Mouse (Mus musculus): ENCODE results near the gene Plscr3. TPM values are rescaled to one million over a fixed set of nuclear protein-coding genes. Genes with fewer than 3 reads are reported as not detected.

The Plscr3 gene
- polyA plus RNA-seq (2014; fragmentation: Illumina TruSeq; extraction: RNeasy Lipid Tissue Mini Kit (QIAGEN cat#74804); ENCODE audit: low read depth, low replicate concordance) = 0.28 TPM

GRCm38 (mm10) chr11:69846198-69846680, at the start of gene Plscr3:
TSS of gene Plscr3 (plus strand) at chr11:69846376.

GRCm38 (mm10) chr11:69801379-69801977, 44.7 kb upstream of the Plscr3 start, which contains the start of gene Fgf11:
TSS of gene Fgf11 (minus strand) at chr11:69801857.

GRCm38 (mm10) chr11:69804972-69805909, 40.9 kb upstream of the Plscr3 start, which contains the start of gene Tmem102:
TSS of gene Tmem102 (minus strand) at chr11:69805624.

DNA sequence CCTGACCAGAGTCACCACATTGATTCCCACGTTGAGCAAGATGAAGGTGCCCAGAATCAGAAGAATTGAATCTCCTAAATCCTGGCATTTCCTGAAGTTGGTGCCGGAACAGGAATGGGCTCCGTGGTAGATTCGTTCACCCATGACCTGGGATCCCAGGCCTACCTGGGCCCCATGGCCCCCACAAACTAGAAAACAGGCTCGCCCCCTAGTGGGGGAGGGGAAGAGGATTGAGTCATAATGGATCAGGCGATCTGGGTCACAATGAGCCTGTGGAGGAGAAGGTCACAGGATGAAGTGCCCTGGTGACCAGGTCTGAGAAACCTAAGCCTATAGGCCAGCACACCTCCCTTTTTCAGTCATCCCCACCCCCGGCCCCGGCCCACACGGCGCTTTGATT, 31.0 kb upstream of the Plscr3 start, which contains the start of gene Gm39566:
Gene Gm39566 (minus strand): TSS at position 144 of the 400 bp plus-strand sequence.

GRCm38 (mm10) chr11:69818365-69818764, 27.8 kb upstream of the Plscr3 start, which contains the start of gene Spem2:
TSS of gene Spem2 (minus strand) at chr11:69818465.

DNA sequence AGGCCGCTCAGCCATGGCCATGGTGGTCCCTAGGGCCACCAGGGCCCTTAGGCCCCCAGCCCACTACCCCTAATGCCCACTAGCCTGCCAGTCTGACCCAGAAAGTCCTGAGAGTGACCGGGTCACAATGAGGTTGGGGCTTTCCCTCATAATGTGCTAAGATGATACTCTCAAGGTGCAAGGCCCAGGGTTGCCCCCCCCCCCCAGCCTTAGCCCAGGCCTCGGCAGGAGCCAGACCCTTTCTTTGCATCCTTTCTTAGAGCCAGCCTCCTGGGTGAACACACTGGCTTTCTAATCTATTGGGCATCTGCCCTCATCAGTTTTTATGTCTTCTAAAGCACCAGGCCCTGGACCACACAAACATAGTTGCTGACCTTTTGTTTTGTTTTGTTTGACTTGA, 24.1 kb upstream of the Plscr3 start, which contains the start of gene Spem1:
Gene Spem1 (minus strand): TSS at position 101 of the 400 bp plus-strand sequence.

GRCm38 (mm10) chr11:69837604-69837951, 8.6 kb upstream of the Plscr3 start, which contains the start of gene Nlgn2:
TSS of gene Nlgn2 (minus strand) at chr11:69837784.

GRCm38 (mm10) chr11:69837952-69838713, 8.0 kb upstream of the Plscr3 start, which contains the start of gene Tmem256:
TSS of gene Tmem256 (plus strand) at chr11:69838514.

GRCm38 (mm10) chr11:69858113-69858998, 12.2 kb downstream of the Plscr3 start, which contains the start of gene Tnk1:
TSS of gene Tnk1 (minus strand) at chr11:69858730.

GRCm38 (mm10) chr11:69877878-69878277, 31.7 kb downstream of the Plscr3 start, which contains the start of gene Tmem95:
TSS of gene Tmem95 (minus strand) at chr11:69878018.

DNA sequence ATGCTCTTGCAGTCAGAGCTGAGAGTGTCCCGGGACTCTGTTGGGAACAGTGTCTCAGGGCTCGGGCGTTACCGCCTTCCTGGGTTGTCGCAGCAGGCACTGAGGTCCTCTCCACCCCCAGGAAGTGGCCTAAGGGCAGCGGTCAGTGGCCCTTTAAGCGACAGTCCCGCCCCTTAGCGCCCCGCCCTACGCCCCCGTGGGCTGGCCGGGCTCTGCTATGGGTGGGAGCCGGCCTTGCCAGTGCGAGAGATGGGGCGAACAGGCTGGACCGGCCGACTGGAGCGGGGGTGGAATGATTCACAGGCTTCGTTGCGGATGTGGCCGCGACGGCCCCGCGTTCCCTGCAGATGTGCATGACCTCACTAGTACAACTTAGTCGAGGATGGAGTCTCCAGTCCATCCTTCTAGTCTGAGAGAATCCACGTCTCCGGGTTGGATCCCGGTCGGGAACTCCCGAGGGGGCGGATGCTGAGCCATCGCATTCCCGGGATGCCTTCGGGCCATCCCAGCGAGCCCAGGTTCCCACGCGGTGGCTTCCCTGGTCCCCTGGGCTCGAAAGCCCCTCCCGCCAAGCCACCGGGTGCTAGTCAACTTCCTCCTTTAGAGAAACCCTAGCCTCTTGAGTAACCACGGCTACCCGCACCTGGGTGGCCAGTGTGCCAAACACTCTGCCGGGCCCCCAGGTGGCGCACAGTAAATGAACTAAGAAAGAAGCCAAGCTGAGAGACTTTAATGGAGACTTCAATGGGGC, 34.9 kb downstream of the Plscr3 start, which contains the start of gene Kctd11:
Gene Kctd11 (minus strand): TSS at position 554 of the 751 bp plus-strand sequence.

DNA sequence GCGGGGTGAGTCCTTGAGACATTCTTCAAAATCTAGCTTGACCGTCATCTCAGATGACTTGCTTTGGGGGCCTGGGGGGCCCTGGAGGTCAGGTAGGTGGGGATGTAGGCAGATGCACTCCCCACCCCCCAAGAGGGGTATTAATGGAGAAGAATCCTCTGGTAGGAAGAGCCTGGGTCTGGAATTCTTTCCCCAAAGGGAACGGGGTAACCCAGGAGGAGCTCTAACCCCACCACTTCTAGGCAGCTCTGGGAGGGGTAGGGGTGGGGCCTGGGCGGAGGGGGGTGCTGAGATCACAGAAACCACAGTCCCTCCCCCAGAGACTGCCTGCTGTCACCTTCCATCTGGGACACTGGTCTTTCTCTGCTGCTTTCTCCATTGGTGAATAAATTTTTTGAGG, 49.1 kb downstream of the Plscr3 start, which contains the start of gene Acap1:
Gene Acap1 (minus strand): TSS at position 249 of the 400 bp plus-strand sequence.

DNA sequence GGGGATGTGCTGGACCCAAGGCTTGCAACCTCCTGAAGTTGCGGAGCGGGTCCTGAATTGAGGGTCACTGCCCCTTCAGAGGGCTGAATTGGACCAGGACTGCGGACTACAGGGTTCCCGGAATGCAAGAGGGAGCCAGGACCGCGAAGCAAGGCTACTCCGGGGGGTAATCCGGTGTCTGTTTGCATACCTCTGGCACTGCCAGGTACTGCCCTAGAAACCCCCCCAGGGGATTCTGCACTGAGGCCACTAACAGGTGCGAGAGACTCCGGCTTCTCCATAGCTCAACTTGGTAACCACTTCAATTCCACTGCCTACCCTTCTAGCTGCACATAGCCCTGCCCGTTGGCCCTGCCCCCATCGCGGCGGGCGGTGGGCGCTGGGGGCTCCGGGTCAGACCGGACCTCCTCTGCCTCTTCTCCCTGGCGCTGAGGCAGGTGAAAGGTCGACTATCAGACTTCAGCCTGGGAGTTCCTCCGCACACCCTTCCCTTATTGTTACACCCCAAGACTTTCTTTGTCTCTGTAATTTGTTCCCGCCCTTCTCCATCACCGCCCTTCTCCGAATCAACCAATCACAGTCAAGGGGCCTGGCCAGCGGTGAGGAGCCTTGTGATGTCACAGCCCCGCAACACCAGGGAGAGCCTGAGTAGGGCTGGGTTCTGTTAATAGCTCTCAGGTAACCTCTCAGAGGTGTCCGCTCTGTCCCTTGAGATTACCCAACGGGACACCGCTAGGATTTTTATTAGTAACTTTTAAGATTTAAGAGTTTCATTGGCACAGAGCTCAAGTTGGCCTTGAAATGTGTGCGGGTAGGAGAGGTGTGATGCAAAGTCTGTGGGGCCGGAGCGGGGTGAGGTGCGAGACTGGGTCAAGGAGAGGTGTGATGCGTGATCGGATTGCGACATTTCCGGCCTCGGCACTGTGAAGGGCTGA, 54.6 kb downstream of the Plscr3 start, which contains the start of the genes 2810408A11Rik and Neurl4:
Gene 2810408A11Rik (minus strand): TSS at position 517 of the 935 bp plus-strand sequence.
Gene Neurl4 (plus strand): TSS at position 602 of the 935 bp plus-strand sequence.

Other genes with a start within 250 kb of the Plscr3 start
- 23.7 TPM for gene Atp1b2, start 240.4 kb upstream of the Plscr3 start, polyA plus RNA-seq (2014; fragmentation: Illumina TruSeq; extraction: RNeasy Lipid Tissue Mini Kit (QIAGEN cat#74804); ENCODE audit: low read depth, low replicate concordance)
- 2.6 TPM for gene Shbg, start 228.5 kb upstream of the Plscr3 start, polyA plus RNA-seq (2014; fragmentation: Illumina TruSeq; extraction: RNeasy Lipid Tissue Mini Kit (QIAGEN cat#74804); ENCODE audit: low read depth, low replicate concordance)
- 6.7 TPM for gene Sat2, start 224.4 kb upstream of the Plscr3 start, polyA plus RNA-seq (2014; fragmentation: Illumina TruSeq; extraction: RNeasy Lipid Tissue Mini Kit (QIAGEN cat#74804); ENCODE audit: low read depth, low replicate concordance)
- gene Fxr2, start 213.4 kb upstream of the Plscr3 start, polyA plus RNA-seq (2014; fragmentation: Illumina TruSeq; extraction: RNeasy Lipid Tissue Mini Kit (QIAGEN cat#74804); ENCODE audit: low read depth, low replicate concordance) = 16.0 TPM
- gene Sox15, start 191.1 kb upstream of the Plscr3 start, polyA plus RNA-seq (2014; fragmentation: Illumina TruSeq; extraction: RNeasy Lipid Tissue Mini Kit (QIAGEN cat#74804); ENCODE audit: low read depth, low replicate concordance) = not detected
- gene Mpdu1, start 183.7 kb upstream of the Plscr3 start, polyA plus RNA-seq (2014; fragmentation: Illumina TruSeq; extraction: RNeasy Lipid Tissue Mini Kit (QIAGEN cat#74804); ENCODE audit: low read depth, low replicate concordance) = 8.7 TPM
- 0.91 TPM for gene Cd68, start 180.2 kb upstream of the Plscr3 start, polyA plus RNA-seq (2014; fragmentation: Illumina TruSeq; extraction: RNeasy Lipid Tissue Mini Kit (QIAGEN cat#74804); ENCODE audit: low read depth, low replicate concordance)
- gene Eif4a1, start 174.0 kb upstream of the Plscr3 start, polyA plus RNA-seq (2014; fragmentation: Illumina TruSeq; extraction: RNeasy Lipid Tissue Mini Kit (QIAGEN cat#74804); ENCODE audit: low read depth, low replicate concordance) = 265 TPM
- 94.6 TPM for gene Senp3, start 164.3 kb upstream of the Plscr3 start, polyA plus RNA-seq (2014; fragmentation: Illumina TruSeq; extraction: RNeasy Lipid Tissue Mini Kit (QIAGEN cat#74804); ENCODE audit: low read depth, low replicate concordance)
- 3.8 TPM for gene Tnfsf13, start 160.6 kb upstream of the Plscr3 start, polyA plus RNA-seq (2014; fragmentation: Illumina TruSeq; extraction: RNeasy Lipid Tissue Mini Kit (QIAGEN cat#74804); ENCODE audit: low read depth, low replicate concordance)
- gene Tnfsf12, start 150.5 kb upstream of the Plscr3 start, polyA plus RNA-seq (2014; fragmentation: Illumina TruSeq; extraction: RNeasy Lipid Tissue Mini Kit (QIAGEN cat#74804); ENCODE audit: low read depth, low replicate concordance) = 0.20 TPM
- gene Tnfsfm13, start 150.3 kb upstream of the Plscr3 start, polyA plus RNA-seq (2014; fragmentation: Illumina TruSeq; extraction: RNeasy Lipid Tissue Mini Kit (QIAGEN cat#74804); ENCODE audit: low read depth, low replicate concordance) = 1.7 TPM
- 43.5 TPM for gene Polr2a, start 87.7 kb upstream of the Plscr3 start, polyA plus RNA-seq (2014; fragmentation: Illumina TruSeq; extraction: RNeasy Lipid Tissue Mini Kit (QIAGEN cat#74804); ENCODE audit: low read depth, low replicate concordance)
- 33.7 TPM for gene Slc35g3, start 84.4 kb upstream of the Plscr3 start, polyA plus RNA-seq (2014; fragmentation: Illumina TruSeq; extraction: RNeasy Lipid Tissue Mini Kit (QIAGEN cat#74804); ENCODE audit: low read depth, low replicate concordance)
- gene Zbtb4, start 80.5 kb upstream of the Plscr3 start, polyA plus RNA-seq (2014; fragmentation: Illumina TruSeq; extraction: RNeasy Lipid Tissue Mini Kit (QIAGEN cat#74804); ENCODE audit: low read depth, low replicate concordance) = 3.6 TPM
- 0.24 TPM for gene Chrnb1, start 50.4 kb upstream of the Plscr3 start, polyA plus RNA-seq (2014; fragmentation: Illumina TruSeq; extraction: RNeasy Lipid Tissue Mini Kit (QIAGEN cat#74804); ENCODE audit: low read depth, low replicate concordance)
- 3.7 TPM for gene Fgf11, start 44.5 kb upstream of the Plscr3 start, polyA plus RNA-seq (2014; fragmentation: Illumina TruSeq; extraction: RNeasy Lipid Tissue Mini Kit (QIAGEN cat#74804); ENCODE audit: low read depth, low replicate concordance)
- gene Tmem102, start 40.8 kb upstream of the Plscr3 start, polyA plus RNA-seq (2014; fragmentation: Illumina TruSeq; extraction: RNeasy Lipid Tissue Mini Kit (QIAGEN cat#74804); ENCODE audit: low read depth, low replicate concordance) = not detected
- gene Gm39566, start 31.1 kb upstream of the Plscr3 start, polyA plus RNA-seq (2014; fragmentation: Illumina TruSeq; extraction: RNeasy Lipid Tissue Mini Kit (QIAGEN cat#74804); ENCODE audit: low read depth, low replicate concordance) = 131 TPM
- 15.9 TPM for gene Spem2, start 27.9 kb upstream of the Plscr3 start, polyA plus RNA-seq (2014; fragmentation: Illumina TruSeq; extraction: RNeasy Lipid Tissue Mini Kit (QIAGEN cat#74804); ENCODE audit: low read depth, low replicate concordance)
- 145 TPM for gene Spem1, start 24.2 kb upstream of the Plscr3 start, polyA plus RNA-seq (2014; fragmentation: Illumina TruSeq; extraction: RNeasy Lipid Tissue Mini Kit (QIAGEN cat#74804); ENCODE audit: low read depth, low replicate concordance)
- gene Nlgn2, start 8.6 kb upstream of the Plscr3 start, polyA plus RNA-seq (2014; fragmentation: Illumina TruSeq; extraction: RNeasy Lipid Tissue Mini Kit (QIAGEN cat#74804); ENCODE audit: low read depth, low replicate concordance) = 0.17 TPM
- 4.6 TPM for gene Tmem256, start 7.9 kb upstream of the Plscr3 start, polyA plus RNA-seq (2014; fragmentation: Illumina TruSeq; extraction: RNeasy Lipid Tissue Mini Kit (QIAGEN cat#74804); ENCODE audit: low read depth, low replicate concordance)
- 0.07 TPM for gene Tnk1, start 12.4 kb downstream of the Plscr3 start, polyA plus RNA-seq (2014; fragmentation: Illumina TruSeq; extraction: RNeasy Lipid Tissue Mini Kit (QIAGEN cat#74804); ENCODE audit: low read depth, low replicate concordance)
- gene Tmem95, start 31.6 kb downstream of the Plscr3 start, polyA plus RNA-seq (2014; fragmentation: Illumina TruSeq; extraction: RNeasy Lipid Tissue Mini Kit (QIAGEN cat#74804); ENCODE audit: low read depth, low replicate concordance) = 8.3 TPM
- 0.22 TPM for gene Kctd11, start 35.0 kb downstream of the Plscr3 start, polyA plus RNA-seq (2014; fragmentation: Illumina TruSeq; extraction: RNeasy Lipid Tissue Mini Kit (QIAGEN cat#74804); ENCODE audit: low read depth, low replicate concordance)
- 1.7 TPM for gene Acap1, start 49.2 kb downstream of the Plscr3 start, polyA plus RNA-seq (2014; fragmentation: Illumina TruSeq; extraction: RNeasy Lipid Tissue Mini Kit (QIAGEN cat#74804); ENCODE audit: low read depth, low replicate concordance)
- gene 2810408A11Rik, start 54.6 kb downstream of the Plscr3 start, polyA plus RNA-seq (2014; fragmentation: Illumina TruSeq; extraction: RNeasy Lipid Tissue Mini Kit (QIAGEN cat#74804); ENCODE audit: low read depth, low replicate concordance) = 291 TPM
- gene Neurl4, start 54.7 kb downstream of the Plscr3 start, polyA plus RNA-seq (2014; fragmentation: Illumina TruSeq; extraction: RNeasy Lipid Tissue Mini Kit (QIAGEN cat#74804); ENCODE audit: low read depth, low replicate concordance) = 5.5 TPM
- 66.3 TPM for gene Gps2, start 67.5 kb downstream of the Plscr3 start, polyA plus RNA-seq (2014; fragmentation: Illumina TruSeq; extraction: RNeasy Lipid Tissue Mini Kit (QIAGEN cat#74804); ENCODE audit: low read depth, low replicate concordance)
- gene Eif5a, start 75.6 kb downstream of the Plscr3 start, polyA plus RNA-seq (2014; fragmentation: Illumina TruSeq; extraction: RNeasy Lipid Tissue Mini Kit (QIAGEN cat#74804); ENCODE audit: low read depth, low replicate concordance) = 247 TPM
- gene Ybx2, start 89.4 kb downstream of the Plscr3 start, polyA plus RNA-seq (2014; fragmentation: Illumina TruSeq; extraction: RNeasy Lipid Tissue Mini Kit (QIAGEN cat#74804); ENCODE audit: low read depth, low replicate concordance) = 1,705 TPM
- 0.07 TPM for gene Slc2a4, start 101.8 kb downstream of the Plscr3 start, polyA plus RNA-seq (2014; fragmentation: Illumina TruSeq; extraction: RNeasy Lipid Tissue Mini Kit (QIAGEN cat#74804); ENCODE audit: low read depth, low replicate concordance)
- gene Cldn7, start 118.4 kb downstream of the Plscr3 start, polyA plus RNA-seq (2014; fragmentation: Illumina TruSeq; extraction: RNeasy Lipid Tissue Mini Kit (QIAGEN cat#74804); ENCODE audit: low read depth, low replicate concordance) = 0.36 TPM
- 35.9 TPM for gene Ctdnep1, start 134.8 kb downstream of the Plscr3 start, polyA plus RNA-seq (2014; fragmentation: Illumina TruSeq; extraction: RNeasy Lipid Tissue Mini Kit (QIAGEN cat#74804); ENCODE audit: low read depth, low replicate concordance)
- 70.4 TPM for gene Elp5, start 136.1 kb downstream of the Plscr3 start, polyA plus RNA-seq (2014; fragmentation: Illumina TruSeq; extraction: RNeasy Lipid Tissue Mini Kit (QIAGEN cat#74804); ENCODE audit: low read depth, low replicate concordance)
- 586 TPM for gene Gabarap, start 144.8 kb downstream of the Plscr3 start, polyA plus RNA-seq (2014; fragmentation: Illumina TruSeq; extraction: RNeasy Lipid Tissue Mini Kit (QIAGEN cat#74804); ENCODE audit: low read depth, low replicate concordance)
- 12.7 TPM for gene Phf23, start 149.4 kb downstream of the Plscr3 start, polyA plus RNA-seq (2014; fragmentation: Illumina TruSeq; extraction: RNeasy Lipid Tissue Mini Kit (QIAGEN cat#74804); ENCODE audit: low read depth, low replicate concordance)
- 0.98 TPM for gene Dvl2, start 154.2 kb downstream of the Plscr3 start, polyA plus RNA-seq (2014; fragmentation: Illumina TruSeq; extraction: RNeasy Lipid Tissue Mini Kit (QIAGEN cat#74804); ENCODE audit: low read depth, low replicate concordance)
- 3.9 TPM for gene Acadvl, start 169.0 kb downstream of the Plscr3 start, polyA plus RNA-seq (2014; fragmentation: Illumina TruSeq; extraction: RNeasy Lipid Tissue Mini Kit (QIAGEN cat#74804); ENCODE audit: low read depth, low replicate concordance)
- 0.46 TPM for gene Dlg4, start 170.6 kb downstream of the Plscr3 start, polyA plus RNA-seq (2014; fragmentation: Illumina TruSeq; extraction: RNeasy Lipid Tissue Mini Kit (QIAGEN cat#74804); ENCODE audit: low read depth, low replicate concordance)
- gene Asgr1, start 207.7 kb downstream of the Plscr3 start, polyA plus RNA-seq (2014; fragmentation: Illumina TruSeq; extraction: RNeasy Lipid Tissue Mini Kit (QIAGEN cat#74804); ENCODE audit: low read depth, low replicate concordance) = not detected
- not detected for gene Asgr2, start 246.3 kb downstream of the Plscr3 start, polyA plus RNA-seq (2014; fragmentation: Illumina TruSeq; extraction: RNeasy Lipid Tissue Mini Kit (QIAGEN cat#74804); ENCODE audit: low read depth, low replicate concordance)